Mouse (Mus musculus): ENCODE data around the gene Tmprss3. TPM values are rescaled to one million over a fixed set of nuclear protein-coding genes. Genes with fewer than 3 reads are reported as not detected.

The Tmprss3 gene
- polyA plus RNA-seq (2015; fragmentation: Nextera tagmentation; extraction: Ambion mirVana), result not detected in 2 replicates

- Histone ChIP-seq H3K9me3 (replicated peaks) (no peaks in the 10 kb centered on the region), H3K4me1 (0 out of 2 replicates have a peak, but pooled peaks cover 6% of the 10 kb centered on the region), H3K36me3 (no peaks in the 10 kb centered on the region), H3K27me3 (no peaks in the 10 kb centered on the region), H3K4me2 (no peak within 1 kb of the TSS), H3K4me3 (replicated peaks) (no peak within 1 kb of the TSS), H3K9ac (no peak within 1 kb of the TSS), H3K27ac (no peak within 1 kb of the TSS)
- ATAC-seq (replicated peaks; ENCODE audit: low FRiP score), result no peak
- 54% methylated on average over 11 of the region's 11 CpGs for WGBS
Measured at GRCm38 (mm10) chr17:31198877-31199276, at the start of gene Tmprss3. Gene Tmprss3 (minus strand): TSS chr17:31198977.

GRCm38 (mm10) chr17:31247144-31247543 lies 48.4 kb upstream of the Tmprss3 start:
- Histone ChIP-seq H3K4me2 (no peak overlapping the region), H3K36me3 (no peaks in the 10 kb centered on the region), H3K4me1 (no peaks in the 10 kb centered on the region), H3K4me3 (replicated peaks) (no peak overlapping the region), H3K9me3 (replicated peaks) (no peaks in the 10 kb centered on the region), H3K27ac (no peak overlapping the region), H3K27me3 (no peaks in the 10 kb centered on the region), H3K9ac (no peak overlapping the region)
- WGBS, result 41% methylated on average over 5 of the region's 5 CpGs
- ATAC-seq (replicated peaks; ENCODE audit: low FRiP score), result no peak

GRCm38 (mm10) chr17:31245321-31245720 lies 46.5 kb upstream of the Tmprss3 start:
- Histone ChIP-seq H3K4me2 (no peak overlapping the region), H3K9ac (no peak overlapping the region), H3K4me1 (no peaks in the 10 kb centered on the region), H3K27ac (no peak overlapping the region), H3K27me3 (no peaks in the 10 kb centered on the region), H3K36me3 (no peaks in the 10 kb centered on the region), H3K4me3 (replicated peaks) (no peak overlapping the region), H3K9me3 (replicated peaks) (no peaks in the 10 kb centered on the region)
- ATAC-seq (replicated peaks; ENCODE audit: low FRiP score), result no peak
- WGBS, result 69% methylated on average over 5 of the region's 5 CpGs

- Histone ChIP-seq H3K4me1 (no peaks in the 10 kb centered on the region), H3K27me3 (no peaks in the 10 kb centered on the region), H3K27ac (no peak overlapping the region), H3K4me3 (replicated peaks) (no peak overlapping the region), H3K4me2 (no peak overlapping the region), H3K9ac (no peak overlapping the region), H3K9me3 (replicated peaks) (no peaks in the 10 kb centered on the region), H3K36me3 (no peaks in the 10 kb centered on the region)
- WGBS, result 0% methylated on average over 1 of the region's 1 CpGs
- no peak for ATAC-seq (replicated peaks; ENCODE audit: low FRiP score)
Measured at GRCm38 (mm10) chr17:31242764-31243163, 44.0 kb upstream of the Tmprss3 start.

- Histone ChIP-seq H3K27me3 (no peaks in the 10 kb centered on the region), H3K4me1 (no peaks in the 10 kb centered on the region), H3K4me2 (no peak overlapping the region), H3K4me3 (replicated peaks) (no peak overlapping the region), H3K9ac (no peak overlapping the region), H3K27ac (no peak overlapping the region), H3K9me3 (replicated peaks) (no peaks in the 10 kb centered on the region), H3K36me3 (no peaks in the 10 kb centered on the region)
- no peak for ATAC-seq (replicated peaks; ENCODE audit: low FRiP score)
- WGBS, result 87% methylated on average over 8 of the region's 8 CpGs
Measured at GRCm38 (mm10) chr17:31241156-31241555, 42.4 kb upstream of the Tmprss3 start.

- ATAC-seq (replicated peaks; ENCODE audit: low FRiP score), result no peak
- Histone ChIP-seq H3K27ac (no peak overlapping the region), H3K27me3 (no peaks in the 10 kb centered on the region), H3K4me3 (replicated peaks) (no peak overlapping the region), H3K4me2 (no peak overlapping the region), H3K4me1 (no peaks in the 10 kb centered on the region), H3K9me3 (replicated peaks) (no peaks in the 10 kb centered on the region), H3K9ac (no peak overlapping the region), H3K36me3 (no peaks in the 10 kb centered on the region)
- 84% methylated on average over 7 of the region's 7 CpGs for WGBS
Measured at GRCm38 (mm10) chr17:31238234-31239020, 39.6 kb upstream of the Tmprss3 start.

GRCm38 (mm10) chr17:31235915-31236314 lies 37.1 kb upstream of the Tmprss3 start:
- no peak for ATAC-seq (replicated peaks; ENCODE audit: low FRiP score)
- no peaks in the 10 kb centered on the region for H3K27me3 ChIP-seq
- no peaks in the 10 kb centered on the region for H3K4me1 ChIP-seq
- H3K9ac ChIP-seq, result no peak overlapping the region
- H3K4me3 ChIP-seq (replicated peaks), result no peak overlapping the region
- no peaks in the 10 kb centered on the region for H3K9me3 ChIP-seq (replicated peaks)
- H3K27ac ChIP-seq, result no peak overlapping the region
- WGBS, result 92% methylated on average over 1 of the region's 1 CpGs
- no peak overlapping the region for H3K4me2 ChIP-seq
- no peaks in the 10 kb centered on the region for H3K36me3 ChIP-seq

GRCm38 (mm10) chr17:31232251-31233010 lies 33.7 kb upstream of the Tmprss3 start:
- no peak overlapping the region for H3K4me3 ChIP-seq (replicated peaks)
- no peaks in the 10 kb centered on the region for H3K27me3 ChIP-seq
- 51% methylated on average over 8 of the region's 8 CpGs for WGBS
- H3K36me3 ChIP-seq, result no peaks in the 10 kb centered on the region
- no peak overlapping the region for H3K27ac ChIP-seq
- no peaks in the 10 kb centered on the region for H3K4me1 ChIP-seq
- no peaks in the 10 kb centered on the region for H3K9me3 ChIP-seq (replicated peaks)
- no peak overlapping the region for H3K9ac ChIP-seq
- H3K4me2 ChIP-seq, result no peak overlapping the region
- no peak for ATAC-seq (replicated peaks; ENCODE audit: low FRiP score)

GRCm38 (mm10) chr17:31231780-31232179 lies 33.0 kb upstream of the Tmprss3 start:
- Histone ChIP-seq H3K36me3 (no peaks in the 10 kb centered on the region), H3K9me3 (replicated peaks) (no peaks in the 10 kb centered on the region), H3K9ac (no peak overlapping the region), H3K4me3 (replicated peaks) (no peak overlapping the region), H3K27ac (no peak overlapping the region), H3K4me2 (no peak overlapping the region), H3K4me1 (no peaks in the 10 kb centered on the region), H3K27me3 (no peaks in the 10 kb centered on the region)
- WGBS, result 65% methylated on average over 6 of the region's 6 CpGs
- ATAC-seq (replicated peaks; ENCODE audit: low FRiP score), result no peak

- ATAC-seq (replicated peaks; ENCODE audit: low FRiP score), result no peak
- no peak overlapping the region for H3K4me2 ChIP-seq
- no peak overlapping the region for H3K4me3 ChIP-seq (replicated peaks)
- H3K27ac ChIP-seq, result no peak overlapping the region
- H3K4me1 ChIP-seq, result peaks cover 6% of the 10 kb centered on the region; the same call in 1 of the 2 replicates
- no peak overlapping the region for H3K9ac ChIP-seq
- WGBS, result 81% methylated on average over 7 of the region's 7 CpGs
- H3K27me3 ChIP-seq, result no peaks in the 10 kb centered on the region
- H3K9me3 ChIP-seq (replicated peaks), result no peaks in the 10 kb centered on the region
- H3K36me3 ChIP-seq, result no peaks in the 10 kb centered on the region
Measured at GRCm38 (mm10) chr17:31226931-31227330, 28.2 kb upstream of the Tmprss3 start.

- Histone ChIP-seq H3K36me3 (no peaks in the 10 kb centered on the region), H3K27ac (no peak overlapping the region), H3K9me3 (replicated peaks) (no peaks in the 10 kb centered on the region), H3K4me3 (replicated peaks) (no peak overlapping the region), H3K27me3 (no peaks in the 10 kb centered on the region), H3K4me1 (peaks cover 10% of the 10 kb centered on the region; the same call in 1 of the 2 replicates), H3K4me2 (no peak overlapping the region), H3K9ac (no peak overlapping the region)
- WGBS, result 72% methylated on average over 3 of the region's 3 CpGs
- no peak for ATAC-seq (replicated peaks; ENCODE audit: low FRiP score)
Measured at GRCm38 (mm10) chr17:31226368-31226767, 27.6 kb upstream of the Tmprss3 start.

- H3K9me3 ChIP-seq (replicated peaks), result no peaks in the 10 kb centered on the region
- no peak overlapping the region for H3K27ac ChIP-seq
- peaks cover 10% of the 10 kb centered on the region; the same call in 1 of the 2 replicates for H3K4me1 ChIP-seq
- ATAC-seq (replicated peaks; ENCODE audit: low FRiP score), result no peak
- WGBS, result 65% methylated on average over 8 of the region's 8 CpGs
- H3K27me3 ChIP-seq, result no peaks in the 10 kb centered on the region
- H3K4me3 ChIP-seq (replicated peaks), result no peak overlapping the region
- no peak overlapping the region for H3K4me2 ChIP-seq
- H3K9ac ChIP-seq, result no peak overlapping the region
- no peaks in the 10 kb centered on the region for H3K36me3 ChIP-seq
Measured at GRCm38 (mm10) chr17:31224591-31224990, 25.8 kb upstream of the Tmprss3 start.
